Mouse (Mus musculus) midbrain, embryonic 10.5 days (tissue): ENCODE data around the gene Katna1. TPM values are rescaled to one million over a fixed set of nuclear protein-coding genes. Genes with fewer than 3 reads are reported as not detected.

Experiments used
- DNase-seq: peaks from one replicate; pipeline ENCODE4 v3.0.0-alpha.2; 2017; ENCODE audit warnings: low spot score
- H3K27ac ChIP-seq: fragments of 300-500 bp; sonication (generic); replicated peaks from 2 replicates; pipeline ENCODE4 v1.5.1; 2016; ENCODE audit warnings: mild to moderate bottlenecking
- H3K27me3 ChIP-seq: fragments of 300-500 bp; sonication (generic); 2 replicates; pipeline ENCODE4 v1.6.1; 2016; ENCODE audit warnings: low read depth, mild to moderate bottlenecking; ENCODE audit not compliant: poor library complexity, severe bottlenecking
- H3K36me3 ChIP-seq: fragments of 300-500 bp; sonication (generic); 2 replicates; pipeline ENCODE4 v1.6.1; 2016; ENCODE audit warnings: mild to moderate bottlenecking, moderate library complexity
- H3K4me1 ChIP-seq: fragments of 300-500 bp; sonication (generic); 2 replicates; pipeline ENCODE4 v1.6.1; 2016
- H3K4me3 ChIP-seq: fragments of 300-500 bp; sonication (generic); 2 replicates; pipeline ENCODE4 v1.5.1; 2016; ENCODE audit warnings: mild to moderate bottlenecking, moderate library complexity
- H3K9me3 ChIP-seq: fragments of 300-500 bp; sonication (generic); replicated peaks from 2 replicates; pipeline ENCODE4 v1.6.1; 2016; ENCODE audit warnings: mild to moderate bottlenecking
- WGBS: fragments of 180-500 bp; shearing (Covaris S2); methylation state at CpG from one replicate; pipeline ENCODE4 v1.1.7; 2016; 5-methylcytosine and 5-hydroxymethylcytosine counted together
- polyA plus RNA-seq: library from polyadenylated mRNA; unstranded; fragments of >200 nt; fragmentation: Nextera tagmentation; extraction: Ambion mirVana; gene quantifications from 2 replicates; pipeline ENCODE4 v1.2.1, GENCODE M21; 2016

Gene Katna1
- polyA plus RNA-seq, 1 experiment from 2014 or later, result 68.4 TPM

- H3K36me3 ChIP-seq, result peaks cover 25% of the 10 kb centered on the region
- 56% methylated on average over 2 of the region's 2 CpGs for WGBS
Observed at GRCm38 (mm10) chr10:7787319-7787718, 61.5 kb downstream of the Katna1 start.

GRCm38 (mm10) chr10:7792254-7792750 lies 66.5 kb downstream of the Katna1 start:
- peaks cover 17% of the 10 kb centered on the region for H3K4me1 ChIP-seq
- H3K4me3 ChIP-seq, result peak overlapping the region; percentile 86
- no peak for DNase-seq
- H3K9me3 ChIP-seq, result no peaks in the 10 kb centered on the region
- no peaks in the 10 kb centered on the region for H3K27me3 ChIP-seq
- H3K36me3 ChIP-seq, result peaks cover 43% of the 10 kb centered on the region
- 1% methylated on average over 10 of the region's 10 CpGs for WGBS
- H3K27ac ChIP-seq, result peak overlapping the region; percentile 93

More at GRCm38 (mm10) chr10:7787319-7787718, 61.5 kb downstream of the Katna1 start:
- Histone ChIP-seq H3K4me3 (no peak overlapping the region), H3K4me1 (peaks cover 7% of the 10 kb centered on the region), H3K9me3 (no peaks in the 10 kb centered on the region), H3K27ac (no peak overlapping the region), H3K27me3 (no peaks in the 10 kb centered on the region)
- no peak for DNase-seq

GRCm38 (mm10) chr10:7792751-7793385 lies 67.1 kb downstream of the Katna1 start, which contains the start of the genes Ginm1 and Ppil4:
Ginm1 (minus strand) TSS chr10:7792824.
Ppil4 (plus strand) TSS chr10:7792891.
- Histone ChIP-seq H3K36me3 (peaks cover 49% of the 10 kb centered on the region), H3K9me3 (no peaks in the 10 kb centered on the region), H3K4me3 (peak within 1 kb of the TSS; percentile 86), H3K27me3 (no peaks in the 10 kb centered on the region), H3K4me1 (peaks cover 17% of the 10 kb centered on the region), H3K27ac (peak within 1 kb of the TSS; percentile 93)
- peak; percentile 88 for DNase-seq
- under 1% methylated on average over 52 of the region's 52 CpGs for WGBS

- Histone ChIP-seq H3K9me3 (no peaks in the 10 kb centered on the region), H3K27ac (no peak overlapping the region), H3K27me3 (no peaks in the 10 kb centered on the region), H3K4me3 (no peak overlapping the region), H3K36me3 (peaks cover 100% of the 10 kb centered on the region), H3K4me1 (no peaks in the 10 kb centered on the region)
- 95% methylated on average over 3 of the region's 3 CpGs for WGBS
- DNase-seq, result no peak
Observed at GRCm38 (mm10) chr10:7801258-7801657, 75.5 kb downstream of the Katna1 start.

GRCm38 (mm10) chr10:7802519-7803140 lies 76.8 kb downstream of the Katna1 start:
- H3K27ac ChIP-seq, result no peak overlapping the region
- no peak overlapping the region for H3K4me3 ChIP-seq
- no peaks in the 10 kb centered on the region for H3K4me1 ChIP-seq
- H3K36me3 ChIP-seq, result peaks cover 99% of the 10 kb centered on the region
- DNase-seq, result no peak
- WGBS, result 89% methylated on average over 2 of the region's 2 CpGs
- H3K9me3 ChIP-seq, result no peaks in the 10 kb centered on the region
- no peaks in the 10 kb centered on the region for H3K27me3 ChIP-seq

GRCm38 (mm10) chr10:7809937-7810336 lies 84.1 kb downstream of the Katna1 start:
- WGBS, result 52% methylated on average over 2 of the region's 2 CpGs

More at GRCm38 (mm10) chr10:7809937-7810336, 84.1 kb downstream of the Katna1 start:
- Histone ChIP-seq H3K4me3 (no peak overlapping the region), H3K9me3 (no peaks in the 10 kb centered on the region), H3K27ac (no peak overlapping the region), H3K36me3 (peaks cover 96% of the 10 kb centered on the region), H3K4me1 (no peaks in the 10 kb centered on the region), H3K27me3 (no peaks in the 10 kb centered on the region)
- peak; percentile 26 for DNase-seq

Other genes with a start within 250 kb of the Katna1 start
- gene Lrp11, start 136.2 kb upstream of the Katna1 start, polyA plus RNA-seq, result 6.9 and 8.8 TPM in 2 replicates
- gene Nup43, start 58.5 kb upstream of the Katna1 start, polyA plus RNA-seq, result 74.9 and 90.2 TPM in 2 replicates
- 137 and 144 TPM in 2 replicates for gene Pcmt1, start 44.9 kb upstream of the Katna1 start, polyA plus RNA-seq
- 8.4 and 10.5 TPM in 2 replicates for gene Lats1, start 44.8 kb upstream of the Katna1 start, polyA plus RNA-seq
- 54.0 and 54.6 TPM in 2 replicates for gene Ginm1, start 66.8 kb downstream of the Katna1 start, polyA plus RNA-seq
- 41.5 and 43.8 TPM in 2 replicates for gene Ppil4, start 66.9 kb downstream of the Katna1 start, polyA plus RNA-seq
- 0.02 TPM in 1 of 2 replicates, not detected in the other for gene Zc3h12d, start 106.5 kb downstream of the Katna1 start, polyA plus RNA-seq
- gene Tab2, start 230.2 kb downstream of the Katna1 start, polyA plus RNA-seq, result 14.1 and 15.0 TPM in 2 replicates